Comparison of ENCODE assay signal across 10 mouse cellular contexts in genomic region chr6:139908997-139909669, GRCm38 (mm10).
DNase-seq lines count a peak whose midpoint lies in the region; ATAC-seq lines count a peak whose summit lies in the region.
"Had no signal": no experiment of that assay in that cellular context is flagged by ENCODE, and none has a peak within 500 bp of the region (broad histone marks: within the 10 kb centered on the region; RNA-seq: fewer than 3 reads in every experiment).

No protein-coding gene starts in this region.

- no peaks in the 10 kb centered on the region for H3K9me3 ChIP-seq in kidney, embryonic 15.5 days (replicated peaks)
- H3K9me3 ChIP-seq in limb, embryonic 15.5 days = no peaks in the 10 kb centered on the region
- H3K9me3 ChIP-seq: midbrain, embryonic 12.5 days had no signal

- WGBS in kidney, embryonic 15.5 days = 43% methylated on average over 12 of the region's 12 CpGs
- 34% methylated on average over 12 of the region's 12 CpGs for WGBS in limb, embryonic 15.5 days

- H3K27me3 ChIP-seq in kidney, embryonic 15.5 days = no peaks in the 10 kb centered on the region
- no peaks in the 10 kb centered on the region for H3K27me3 ChIP-seq in limb, embryonic 15.5 days
- H3K27me3 ChIP-seq: midbrain, embryonic 12.5 days had no signal

- H3K4me1 ChIP-seq in kidney, embryonic 15.5 days = no peaks in the 10 kb centered on the region
- no peaks in the 10 kb centered on the region; the same call in 1 of the 2 replicates for H3K4me1 ChIP-seq in limb, embryonic 15.5 days
- H3K4me1 ChIP-seq: midbrain, embryonic 12.5 days had no signal

- H3K36me3 ChIP-seq in kidney, embryonic 15.5 days = no peaks in the 10 kb centered on the region
- no peaks in the 10 kb centered on the region for H3K36me3 ChIP-seq in limb, embryonic 15.5 days
- H3K36me3 ChIP-seq: midbrain, embryonic 12.5 days had no signal

- H3K4me2 ChIP-seq in kidney, embryonic 15.5 days = peak overlapping the region; percentile 31; the same call in 1 of the 2 replicates
- H3K4me2 ChIP-seq in limb, embryonic 15.5 days = no peak overlapping the region
- H3K4me2 ChIP-seq: midbrain, embryonic 12.5 days had no signal

- H3K9ac ChIP-seq in kidney, embryonic 15.5 days = no peak overlapping the region
- H3K9ac ChIP-seq in limb, embryonic 15.5 days = no peak overlapping the region
- H3K9ac ChIP-seq: midbrain, embryonic 12.5 days had no signal

- DNase-seq in kidney, adult 18-20 months = no peak
- DNase-seq in embryo, embryonic 11.5 days (ENCODE audit: low read depth, low spot score) = peak; percentile 11
- DNase-seq in gastrocnemius, postnatal 10 days = peak; percentile 8
- no peak for DNase-seq in adrenal gland, adult 8-10 months
- DNase-seq in MN1 (ENCODE audit: low spot score) = no peak
- no peak for DNase-seq in thymus, postnatal 36 days
- DNase-seq: thymus, postnatal 14 days had no signal

- H3K27ac ChIP-seq in kidney, embryonic 15.5 days = peak overlapping the region; percentile 62
- peak overlapping the region; percentile 33; the same call in 1 of the 2 replicates for H3K27ac ChIP-seq in limb, embryonic 15.5 days
- H3K27ac ChIP-seq: midbrain, embryonic 12.5 days had no signal

- H3K4me3 ChIP-seq in kidney, embryonic 15.5 days (replicated peaks) = no peak overlapping the region
- no peak overlapping the region for H3K4me3 ChIP-seq in limb, embryonic 15.5 days
- H3K4me3 ChIP-seq: midbrain, embryonic 12.5 days had no signal

- 0 out of 2 replicates have a peak, but pooled peaks have one; percentile 22 for ATAC-seq in kidney, embryonic 15.5 days (replicated peaks; ENCODE audit: low FRiP score)
- ATAC-seq in limb, embryonic 15.5 days (ENCODE audit: insufficient number of reproducible peaks, low FRiP score, low TSS enrichment, low read depth) = no peak; the same call in 1 of the 2 replicates

Comparison
In these comparisons a context has a peak if more than half of its experiments do, and no peak if none do; other contexts are left out.
1. DNase-seq: peak in embryo, embryonic 11.5 days (single experiment) and gastrocnemius, postnatal 10 days (single experiment); none in kidney, adult 18-20 months (single experiment), adrenal gland, adult 8-10 months (single experiment), MN1 (single experiment) and thymus, postnatal 36 days (0 of 2).